16 mouse cellular contexts compared by ENCODE assay signal in the genomic region with DNA sequence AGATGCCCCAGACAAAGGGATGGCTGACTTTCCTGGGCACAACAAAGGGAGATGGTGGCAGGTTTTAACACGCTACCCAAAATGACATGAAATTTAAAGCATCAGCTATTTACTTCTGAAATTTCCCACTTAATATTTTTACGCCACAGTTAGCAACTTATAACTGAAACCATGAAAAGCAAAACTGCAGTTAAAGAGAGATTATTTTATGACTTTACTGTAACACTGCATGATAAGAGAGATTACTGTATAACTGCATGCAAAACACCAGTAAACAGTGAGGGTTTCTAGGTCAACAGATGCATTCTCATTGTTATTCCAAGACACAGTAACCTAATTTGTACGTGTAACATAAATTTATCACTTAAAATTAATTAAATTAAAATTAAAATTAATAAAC. TPM values are rescaled to one million over a fixed set of nuclear protein-coding genes. Genes with fewer than 3 reads are reported as not detected.
"Had no signal": no experiment of that assay in that cellular context is flagged by ENCODE, and none has a peak within 500 bp of the region (broad histone marks: within the 10 kb centered on the region; RNA-seq: fewer than 3 reads in every experiment).

No protein-coding gene starts in this region.

- DNase-seq: liver, postnatal 0 days; lung, adult 2 months; lung, postnatal 4 days; right cerebral cortex, postnatal 14 days; thymus, adult 2 months; thymus, postnatal 25 days had no signal

- H3K4me1 ChIP-seq: lung, embryonic 15.5 days; midbrain, embryonic 13.5 days; midbrain, embryonic 15.5 days; neural tube, embryonic 12.5 days; stomach, embryonic 15.5 days had no signal

- H3K4me2 ChIP-seq: lung, embryonic 15.5 days; midbrain, embryonic 11.5 days; midbrain, embryonic 13.5 days; midbrain, embryonic 15.5 days; neural tube, embryonic 12.5 days; stomach, embryonic 15.5 days had no signal

- H3K9me3 ChIP-seq: lung, embryonic 15.5 days; midbrain, embryonic 13.5 days; midbrain, embryonic 15.5 days; neural tube, embryonic 12.5 days; stomach, embryonic 15.5 days had no signal

- H3K36me3 ChIP-seq: lung, embryonic 15.5 days; midbrain, embryonic 13.5 days; midbrain, embryonic 15.5 days; neural tube, embryonic 12.5 days; stomach, embryonic 15.5 days had no signal

- H3K27ac ChIP-seq: lung, embryonic 15.5 days; midbrain, embryonic 13.5 days; midbrain, embryonic 15.5 days; neural tube, embryonic 12.5 days; stomach, embryonic 15.5 days; stomach, postnatal 0 days had no signal

- H3K27me3 ChIP-seq: lung, embryonic 15.5 days; midbrain, embryonic 13.5 days; midbrain, embryonic 15.5 days; neural tube, embryonic 12.5 days; stomach, embryonic 15.5 days had no signal

- ATAC-seq: lung, postnatal 0 days; midbrain, embryonic 13.5 days; midbrain, embryonic 15.5 days had no signal

- H3K4me3 ChIP-seq: lung, embryonic 15.5 days; midbrain, embryonic 13.5 days; midbrain, embryonic 15.5 days; neural tube, embryonic 12.5 days; stomach, embryonic 15.5 days had no signal

- H3K9ac ChIP-seq: liver, embryonic 14.5 days; liver, postnatal 0 days; lung, embryonic 15.5 days; midbrain, embryonic 13.5 days; midbrain, embryonic 15.5 days; neural tube, embryonic 12.5 days; stomach, embryonic 15.5 days had no signal

RNA-seq across cellular contexts. Expression of a gene that starts 7.3 kb away (rescaled TPM):
- total RNA-seq: monocyte, adult 5-6 weeks had no signal
- polyA plus RNA-seq: lung, adult 2 months had no signal

RNA-seq across cellular contexts. Expression of a gene that starts 50.8 kb away (rescaled TPM):
- polyA plus RNA-seq: lung, embryonic 15.5 days; lung, postnatal 0 days; midbrain, embryonic 11.5 days; midbrain, embryonic 13.5 days; midbrain, embryonic 15.5 days had no signal
